Mouse (Mus musculus) hindbrain, embryonic 11.5 days (tissue): ENCODE measurements around the gene Trim75. TPM values are rescaled to one million over a fixed set of nuclear protein-coding genes. Genes with fewer than 3 reads are reported as not detected.
A peak's percentile ranks its signal among the peaks of the same experiment; 100 is the strongest.

Source experiments
- ATAC-seq: fragments of 200-750 bp; cut with Nextera tagmentation; 2 replicates; pipeline ENCODE4 v1.8.0; 2017; ENCODE audit warnings: mild to moderate bottlenecking, moderate TSS enrichment, moderate library complexity; ENCODE audit not compliant: low FRiP score
- DNase-seq: peaks from one replicate; pipeline ENCODE4 v3.0.0-alpha.2; 2015; ENCODE audit warnings: low spot score
- H3K27ac ChIP-seq: fragments of 300-500 bp; sonication (generic); 2 replicates; pipeline ENCODE4 v1.5.1; 2014; ENCODE audit warnings: mild to moderate bottlenecking, low read depth, low read length
- H3K27me3 ChIP-seq: fragments of 300-500 bp; sonication (generic); 2 replicates; pipeline ENCODE4 v1.6.1; 2014; ENCODE audit warnings: mild to moderate bottlenecking, low read length, moderate library complexity, mixed read lengths; ENCODE audit not compliant: control insufficient read depth, insufficient read depth
- H3K36me3 ChIP-seq: fragments of 300-500 bp; sonication (generic); 2 replicates; pipeline ENCODE4 v1.6.1; 2014; ENCODE audit warnings: mild to moderate bottlenecking, low read length, moderate library complexity, mixed read lengths; ENCODE audit not compliant: control insufficient read depth, insufficient read depth
- H3K4me1 ChIP-seq: fragments of 300-500 bp; sonication (generic); replicated peaks from 2 replicates; pipeline ENCODE4 v1.6.1; 2014; ENCODE audit warnings: low read length, mixed read lengths; ENCODE audit not compliant: control insufficient read depth, insufficient read depth
- H3K4me2 ChIP-seq: fragments of 300-500 bp; sonication (generic); replicated peaks from 2 replicates; pipeline ENCODE4 v1.6.1; 2014; ENCODE audit warnings: mild to moderate bottlenecking, low read depth, low read length
- H3K4me3 ChIP-seq: fragments of 300-500 bp; sonication (generic); 2 replicates; pipeline ENCODE4 v1.5.1; 2014; ENCODE audit warnings: low read depth, low read length
- H3K9ac ChIP-seq: fragments of 300-500 bp; sonication (generic); 2 replicates; pipeline ENCODE4 v1.6.1; 2014; ENCODE audit warnings: low read depth, low read length
- H3K9me3 ChIP-seq: fragments of 300-500 bp; sonication (generic); 2 replicates; pipeline ENCODE4 v1.6.1; 2016; ENCODE audit warnings: low read length; ENCODE audit not compliant: control insufficient read depth
- WGBS: fragments of 180-500 bp; shearing (Covaris S2); extraction: QIAGEN DNeasy Blood & Tissue Kit; methylation state at CpG from one replicate; pipeline ENCODE4 v1.1.7; 2014; 5-methylcytosine and 5-hydroxymethylcytosine counted together
- polyA plus RNA-seq: library from polyadenylated mRNA; unstranded; fragments of >200 nt; fragmentation: Nextera tagmentation; extraction: Ambion mirVana; gene quantifications from 2 replicates; pipeline ENCODE4 v1.2.1, GENCODE M21; 2014

The Trim75 gene
- polyA plus RNA-seq, result not detected in 2 replicates

DNA sequence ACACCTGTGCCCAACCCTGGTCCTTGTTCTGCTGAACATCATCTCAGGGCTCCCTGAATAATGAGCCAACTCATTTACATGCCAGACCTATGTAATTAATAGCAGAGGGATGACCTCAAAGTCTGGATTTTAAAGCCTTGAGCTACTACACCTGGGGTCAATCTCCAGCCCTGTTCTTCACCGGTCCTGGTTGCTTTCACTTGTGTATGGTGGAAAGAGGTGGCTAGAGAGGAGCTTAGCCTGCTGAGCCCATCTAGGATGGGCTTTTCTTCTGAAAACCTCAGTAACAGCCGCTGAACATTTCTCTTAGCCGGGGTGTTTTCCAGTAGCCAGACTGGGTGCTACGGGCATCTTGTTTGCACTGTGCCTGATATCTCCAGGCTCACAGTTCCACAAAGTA lies at the start of gene Trim75:
Gene Trim75 (minus strand): TSS at position 101 of the 400 bp plus-strand sequence.
- no peaks in the 10 kb centered on the region for H3K27me3 ChIP-seq
- 93% methylated on average over 4 of the region's 4 CpGs for WGBS
- H3K9me3 ChIP-seq, result no peaks in the 10 kb centered on the region
- ATAC-seq, result no peak; the same call in 1 of the 2 replicates
- H3K9ac ChIP-seq, result no peak within 1 kb of the TSS
- no peak within 1 kb of the TSS for H3K27ac ChIP-seq
- no peak within 1 kb of the TSS for H3K4me3 ChIP-seq
- no peaks in the 10 kb centered on the region for H3K36me3 ChIP-seq
- no peak for DNase-seq
- no peaks in the 10 kb centered on the region for H3K4me1 ChIP-seq
- no peak within 1 kb of the TSS for H3K4me2 ChIP-seq

DNA sequence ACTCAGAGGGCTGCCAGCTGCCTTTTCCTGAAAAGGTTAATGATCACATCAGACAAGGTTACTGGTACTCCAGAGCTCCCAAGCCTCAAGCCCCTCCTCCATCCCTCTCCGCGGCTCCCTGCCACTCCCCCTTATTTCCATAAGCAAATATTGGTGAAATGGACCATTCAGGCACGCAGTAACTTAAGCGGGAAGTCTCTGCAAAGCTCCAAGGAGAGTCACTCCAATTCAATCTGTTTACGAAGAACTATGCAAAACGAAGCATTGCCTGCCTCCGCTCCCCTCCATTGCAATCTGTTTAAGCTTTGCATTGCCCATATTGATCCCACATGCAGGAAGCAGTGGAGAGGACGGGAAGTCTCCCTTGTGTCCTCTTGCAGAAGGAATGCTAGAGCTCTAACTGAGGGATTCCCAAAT lies 49.5 kb upstream of the Trim75 start, which contains the start of gene Apela:
Gene Apela (minus strand): TSS at position 220 of the 417 bp plus-strand sequence.
- peaks cover 2% of the 10 kb centered on the region; the same call in 1 of the 2 replicates for H3K4me1 ChIP-seq
- H3K4me3 ChIP-seq, result peak within 1 kb of the TSS; percentile 27; the same call in 1 of the 2 replicates
- peak within 1 kb of the TSS; percentile 41 for H3K4me2 ChIP-seq
- H3K9ac ChIP-seq, result no peak within 1 kb of the TSS
- 1% methylated on average over 8 of the region's 8 CpGs for WGBS
- DNase-seq, result peak; percentile 67
- no peaks in the 10 kb centered on the region for H3K27me3 ChIP-seq
- H3K9me3 ChIP-seq, result no peaks in the 10 kb centered on the region
- no peak within 1 kb of the TSS for H3K27ac ChIP-seq
- peak; percentile 77 for ATAC-seq
- no peaks in the 10 kb centered on the region for H3K36me3 ChIP-seq

DNA sequence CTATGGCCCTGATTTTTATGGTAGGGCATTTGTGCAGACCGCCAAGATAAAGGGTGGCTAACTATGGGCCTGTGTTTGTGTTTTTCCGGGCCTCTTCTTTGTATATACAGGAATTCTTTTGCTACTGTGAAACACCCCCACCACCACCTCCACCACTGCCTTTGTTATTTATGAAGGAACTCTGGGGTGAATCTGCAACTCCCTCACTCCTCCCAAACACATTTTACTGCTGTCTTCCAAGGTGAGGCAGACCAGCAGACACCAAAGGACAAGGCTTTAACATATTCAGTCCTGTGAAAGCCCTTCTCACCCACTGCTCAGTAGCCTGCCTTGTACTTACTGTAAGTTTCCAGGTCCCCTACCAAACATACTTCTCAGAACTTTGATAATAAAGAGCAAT lies 46.5 kb upstream of the Trim75 start:
- Histone ChIP-seq H3K4me2 (no peak overlapping the region), H3K9me3 (no peaks in the 10 kb centered on the region), H3K4me3 (no peak overlapping the region), H3K27ac (no peak overlapping the region), H3K36me3 (no peaks in the 10 kb centered on the region), H3K9ac (no peak overlapping the region), H3K4me1 (peaks cover 2% of the 10 kb centered on the region; the same call in 1 of the 2 replicates), H3K27me3 (no peaks in the 10 kb centered on the region)
- WGBS, result 29% methylated on average over 2 of the region's 2 CpGs
- DNase-seq (no peak), ATAC-seq (no peak)

DNA sequence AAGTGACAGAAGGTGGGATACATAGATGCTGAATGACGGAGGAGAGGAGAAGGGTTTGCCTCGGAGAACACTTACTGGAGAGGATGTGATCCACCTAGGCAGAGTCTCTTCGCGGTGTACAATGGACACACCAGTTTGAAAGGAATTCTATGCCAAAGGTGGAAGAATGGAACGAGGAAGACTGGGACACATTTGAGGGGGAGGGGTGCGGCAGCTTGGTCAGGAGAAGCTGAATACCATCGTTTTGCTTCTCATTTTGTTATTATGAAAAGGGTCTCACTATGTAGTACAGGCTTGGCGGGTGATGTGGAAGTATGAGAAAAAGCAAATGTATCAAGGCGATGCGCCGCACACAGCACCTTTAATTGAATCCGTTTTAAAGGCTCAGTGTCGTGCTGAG lies 45.4 kb upstream of the Trim75 start:
- H3K4me3 ChIP-seq, result no peak overlapping the region
- no peak for DNase-seq
- no peaks in the 10 kb centered on the region for H3K36me3 ChIP-seq
- no peaks in the 10 kb centered on the region for H3K9me3 ChIP-seq
- H3K4me2 ChIP-seq, result no peak overlapping the region
- no peak overlapping the region for H3K27ac ChIP-seq
- H3K27me3 ChIP-seq, result no peaks in the 10 kb centered on the region
- WGBS, result 87% methylated on average over 13 of the region's 13 CpGs
- ATAC-seq, result no peak
- no peak overlapping the region for H3K9ac ChIP-seq
- peaks cover 2% of the 10 kb centered on the region; the same call in 1 of the 2 replicates for H3K4me1 ChIP-seq

DNA sequence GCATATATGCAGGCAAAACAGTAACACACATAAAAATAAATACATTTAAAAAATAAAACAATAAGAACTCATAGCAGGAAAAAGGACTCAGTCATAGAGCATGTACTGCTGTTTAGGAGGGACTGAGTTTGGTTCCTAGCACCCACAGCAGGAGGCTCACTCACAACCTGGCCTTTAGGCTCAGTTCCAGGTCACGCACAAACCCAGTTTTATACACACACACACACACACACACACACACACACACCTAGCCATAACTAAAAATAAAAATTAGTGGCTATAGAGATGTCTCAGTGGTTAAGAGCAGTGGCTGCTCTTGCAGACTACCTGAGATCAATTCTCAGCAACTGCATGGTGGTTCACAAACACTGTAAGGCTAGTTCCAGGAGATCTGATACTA lies 44.5 kb upstream of the Trim75 start:
- 94% methylated on average over 1 of the region's 1 CpGs for WGBS
- H3K27ac ChIP-seq, result no peak overlapping the region
- DNase-seq, result no peak

DNA sequence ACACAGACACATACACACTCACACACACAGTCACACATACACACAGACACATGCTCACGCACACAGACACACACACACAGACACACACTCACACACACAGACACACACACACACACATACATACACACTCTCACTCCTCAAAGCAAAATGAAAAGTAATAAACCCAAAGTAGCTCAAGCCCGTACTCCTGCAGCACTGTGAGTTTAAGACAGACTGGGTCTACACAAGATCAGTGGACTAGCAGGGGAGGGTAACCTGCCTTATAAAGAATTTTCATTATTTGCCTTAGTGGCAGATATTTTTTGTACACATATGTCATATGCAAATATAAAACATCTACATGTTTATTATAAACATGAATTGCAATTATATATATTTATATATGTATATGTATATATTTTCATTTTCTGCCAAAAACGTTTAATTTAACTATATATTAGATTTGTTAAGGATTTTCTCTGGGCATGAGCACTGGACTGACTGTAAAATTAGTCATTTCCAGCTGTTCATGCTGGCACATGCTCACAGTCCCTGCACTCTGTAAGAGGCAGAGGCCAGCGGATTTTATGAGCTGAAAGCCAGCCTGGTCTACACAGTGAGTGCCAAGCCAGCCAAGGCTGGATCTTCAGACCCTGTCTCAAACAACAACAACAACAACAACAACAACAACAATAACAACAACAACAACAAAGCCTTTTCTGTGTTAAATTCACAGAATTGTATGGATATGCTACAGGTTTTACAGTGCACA lies 43.3 kb upstream of the Trim75 start:
- DNase-seq, result no peak
- H3K27ac ChIP-seq, result no peak overlapping the region
- H3K9me3 ChIP-seq, result no peaks in the 10 kb centered on the region
- ATAC-seq, result no peak
- H3K9ac ChIP-seq, result no peak overlapping the region
- H3K4me1 ChIP-seq, result no peaks in the 10 kb centered on the region
- H3K36me3 ChIP-seq, result no peaks in the 10 kb centered on the region
- 82% methylated on average over 4 of the region's 4 CpGs for WGBS
- no peak overlapping the region for H3K4me2 ChIP-seq
- H3K4me3 ChIP-seq, result no peak overlapping the region
- H3K27me3 ChIP-seq, result no peaks in the 10 kb centered on the region

More for the DNA sequence above, 44.5 kb upstream of the Trim75 start:
- Histone ChIP-seq H3K4me1 (no peaks in the 10 kb centered on the region; the same call in 1 of the 2 replicates), H3K9me3 (no peaks in the 10 kb centered on the region), H3K4me3 (no peak overlapping the region), H3K36me3 (no peaks in the 10 kb centered on the region), H3K27me3 (no peaks in the 10 kb centered on the region), H3K4me2 (no peak overlapping the region), H3K9ac (no peak overlapping the region)
- ATAC-seq, result no peak

DNA sequence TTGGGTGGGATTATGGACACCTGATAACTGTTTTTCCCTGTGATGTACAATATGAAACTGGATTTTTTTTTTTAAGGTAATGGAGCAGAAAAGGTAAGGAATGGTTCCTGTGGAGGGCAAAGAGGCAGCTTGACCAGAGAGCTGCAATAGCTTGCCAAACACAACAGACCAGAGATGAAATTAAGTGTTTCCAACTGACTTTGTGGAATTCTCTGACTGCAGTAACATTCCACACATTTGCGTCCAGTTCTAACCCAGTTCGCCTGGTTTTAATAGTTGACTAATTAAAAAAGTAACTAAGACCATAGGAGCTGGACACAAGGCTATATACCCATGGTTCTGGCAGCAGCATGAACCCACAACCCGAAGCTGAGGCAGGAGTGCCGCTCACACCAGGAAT lies 42.1 kb upstream of the Trim75 start:
- WGBS, result 87% methylated on average over 4 of the region's 4 CpGs
- DNase-seq, result no peak
- no peak for ATAC-seq
- Histone ChIP-seq H3K4me3 (no peak overlapping the region), H3K27ac (no peak overlapping the region), H3K36me3 (no peaks in the 10 kb centered on the region), H3K4me1 (no peaks in the 10 kb centered on the region), H3K4me2 (no peak overlapping the region), H3K9me3 (no peaks in the 10 kb centered on the region), H3K27me3 (no peaks in the 10 kb centered on the region), H3K9ac (no peak overlapping the region)

DNA sequence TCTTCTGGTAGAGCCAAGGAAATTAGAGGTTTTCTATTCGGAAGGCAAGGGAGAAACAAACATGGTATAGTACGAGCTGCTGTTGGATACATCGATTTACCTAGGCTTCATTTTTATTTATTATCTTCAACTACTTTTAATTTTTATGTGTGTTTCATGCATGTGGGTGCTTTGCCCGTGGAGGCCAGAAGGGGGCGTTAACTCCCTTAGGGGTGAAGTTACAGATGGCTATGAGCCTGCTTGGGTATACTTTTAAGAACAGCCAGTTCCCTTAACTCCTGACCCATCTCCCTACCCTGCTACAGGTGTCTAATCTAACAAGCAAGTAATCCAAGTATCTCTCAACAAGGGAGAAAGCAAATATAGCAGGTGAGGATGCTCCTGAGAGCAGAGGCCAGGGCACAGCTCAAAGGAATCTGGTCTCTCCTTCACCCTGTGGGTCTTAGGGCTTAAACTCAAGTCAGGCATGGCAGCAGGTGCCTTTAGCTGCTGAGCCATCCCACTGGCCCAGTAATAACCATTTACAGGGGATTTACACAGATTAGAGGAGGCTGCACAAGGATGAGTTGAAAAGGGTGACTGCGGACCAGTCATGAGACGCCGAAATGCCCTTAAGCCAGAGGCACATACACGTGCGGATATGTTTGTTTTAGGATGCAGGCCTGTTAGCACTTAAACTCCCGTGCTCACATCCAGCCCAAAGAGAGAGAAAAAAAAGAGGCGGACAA lies 41.5 kb upstream of the Trim75 start:
- Histone ChIP-seq H3K9ac (no peak overlapping the region), H3K4me1 (no peaks in the 10 kb centered on the region), H3K4me2 (no peak overlapping the region), H3K27me3 (no peaks in the 10 kb centered on the region), H3K9me3 (no peaks in the 10 kb centered on the region), H3K36me3 (no peaks in the 10 kb centered on the region), H3K27ac (no peak overlapping the region), H3K4me3 (no peak overlapping the region)
- ATAC-seq (no peak), DNase-seq (no peak)
- WGBS, result 84% methylated on average over 12 of the region's 12 CpGs
